Mouse (Mus musculus) cerebellum, postnatal 4 days (tissue): Measurements from ENCODE around the gene Maml2.

Source experiments
- DNase-seq, 2 experiments: peaks; one replicate each; pipeline ENCODE4 v3.0.0; 2022; ENCODE audit warnings: low spot score in 2 of 2, mixed read lengths in 1 of 2

Maml2 gene

DNA sequence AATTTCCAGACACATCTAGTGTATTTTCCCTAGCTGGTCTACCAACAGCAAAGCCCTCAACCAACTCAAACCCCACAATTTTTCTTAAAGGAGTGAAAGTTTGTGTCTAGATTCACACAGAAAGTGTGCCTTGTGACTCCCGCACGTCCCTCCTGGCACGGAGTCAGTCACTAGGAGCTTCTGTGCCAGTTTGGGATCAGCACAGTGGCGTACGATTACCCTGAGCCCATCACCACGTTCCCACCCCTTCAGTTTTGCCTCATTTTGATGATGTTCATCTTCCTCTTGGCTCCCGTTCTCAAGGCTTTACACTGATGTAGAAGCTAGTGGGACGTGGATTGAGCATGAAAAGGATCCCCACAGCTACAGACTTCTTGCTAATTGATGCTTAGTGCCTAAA is 314.6 kb downstream of the Maml2 start:
- DNase-seq = no peak

GRCm38 (mm10) chr9:13613325-13614268 is 315.8 kb downstream of the Maml2 start:
- no peak for DNase-seq

DNA sequence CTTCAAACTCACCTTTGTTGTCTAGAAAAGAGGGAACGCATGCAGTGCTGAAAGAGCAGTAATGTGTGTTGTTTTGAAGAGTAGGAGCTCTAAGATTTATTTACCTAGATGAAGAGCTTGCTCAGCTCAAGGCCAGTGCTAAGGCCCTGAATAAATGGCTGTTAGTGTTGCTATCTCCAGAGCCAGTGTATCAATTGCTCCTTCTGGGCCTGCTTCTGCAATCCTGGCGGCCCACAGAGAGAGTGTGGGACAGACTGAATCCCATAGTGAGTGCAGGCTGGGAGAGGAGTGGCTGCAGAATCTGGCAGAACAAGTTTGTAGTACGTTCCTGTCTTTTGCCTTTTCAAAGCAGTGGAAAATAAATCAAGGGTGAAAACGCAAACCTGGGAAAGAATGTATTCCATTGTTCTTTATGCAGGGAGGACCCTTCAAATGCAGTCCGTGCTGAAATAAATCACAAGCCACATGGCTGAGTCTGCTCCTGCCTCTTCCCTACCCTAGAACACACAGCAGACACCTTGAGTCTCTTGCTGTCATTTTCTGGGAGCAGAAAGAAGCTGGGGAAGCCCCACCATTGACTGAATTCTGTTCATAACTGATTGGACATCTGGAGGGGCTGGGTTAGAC is 318.7 kb downstream of the Maml2 start:
- no peak for DNase-seq

DNA sequence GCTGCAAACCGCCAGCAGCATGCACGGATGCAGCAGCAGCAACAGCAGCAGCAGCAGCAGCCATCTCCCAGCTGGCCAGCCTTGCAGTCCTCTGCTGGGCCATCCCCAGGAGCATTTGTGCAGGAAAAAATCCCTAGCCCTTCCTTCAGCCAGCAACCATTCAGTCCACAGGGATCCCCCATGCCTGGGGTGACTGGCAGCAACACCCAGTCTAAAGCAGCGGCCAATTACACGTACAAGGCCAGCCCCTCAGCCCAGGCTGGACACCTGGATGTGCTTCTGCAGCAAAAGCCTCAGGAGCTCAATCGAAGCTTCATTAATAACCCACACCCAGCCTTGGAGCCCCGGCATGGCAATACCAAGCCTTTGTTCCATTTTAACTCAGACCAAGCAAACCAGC is 323.0 kb downstream of the Maml2 start:
- DNase-seq = no peak

GRCm38 (mm10) chr9:13621941-13622340 is 324.2 kb downstream of the Maml2 start:
- DNase-seq = no peak

DNA sequence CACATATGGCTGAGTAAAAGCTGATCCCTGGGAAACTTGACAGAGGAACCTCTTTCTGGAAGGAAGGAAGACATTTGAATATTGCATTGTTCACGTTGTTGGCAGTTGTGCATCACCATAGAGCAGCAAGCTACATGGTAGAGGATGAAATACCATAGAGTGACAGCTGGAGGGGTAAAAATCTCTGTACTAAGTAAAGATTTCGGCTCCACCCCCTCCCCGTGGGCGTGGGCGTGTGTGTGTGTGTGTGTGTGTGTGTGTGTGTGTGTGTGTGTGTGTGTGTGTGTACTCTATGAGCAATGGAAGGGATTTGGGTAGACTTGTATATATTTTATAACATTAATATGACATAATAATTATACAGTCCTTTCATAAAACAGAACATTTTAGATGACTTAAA is 324.7 kb downstream of the Maml2 start:
- DNase-seq = no peak

- DNase-seq = no peak
Measured at GRCm38 (mm10) chr9:13623892-13624422, 326.2 kb downstream of the Maml2 start.

- DNase-seq = no peak
Measured at GRCm38 (mm10) chr9:13624780-13625179, 327.0 kb downstream of the Maml2 start.

- DNase-seq = no peak
Measured at GRCm38 (mm10) chr9:13625215-13625614, 327.5 kb downstream of the Maml2 start.

DNA sequence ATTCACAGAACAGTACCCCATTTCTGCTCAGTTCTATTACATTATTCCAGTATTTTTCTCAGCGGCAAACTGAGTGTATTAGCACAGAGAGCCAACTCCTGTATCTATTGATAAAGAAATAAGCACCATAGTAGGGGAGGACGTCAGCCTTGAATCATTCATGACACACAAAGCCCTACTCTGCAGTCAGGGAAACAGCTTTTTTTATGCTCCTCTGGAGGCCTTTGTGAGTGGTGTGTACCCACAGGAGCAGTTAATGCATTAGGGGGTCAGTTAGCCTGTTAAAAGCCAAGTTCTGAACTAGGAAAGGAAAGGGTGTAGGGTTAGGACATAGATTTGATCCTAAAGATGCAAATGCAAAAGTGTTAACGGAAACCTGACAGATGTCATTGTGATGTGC is 328.7 kb downstream of the Maml2 start:
- DNase-seq = no peak

DNA sequence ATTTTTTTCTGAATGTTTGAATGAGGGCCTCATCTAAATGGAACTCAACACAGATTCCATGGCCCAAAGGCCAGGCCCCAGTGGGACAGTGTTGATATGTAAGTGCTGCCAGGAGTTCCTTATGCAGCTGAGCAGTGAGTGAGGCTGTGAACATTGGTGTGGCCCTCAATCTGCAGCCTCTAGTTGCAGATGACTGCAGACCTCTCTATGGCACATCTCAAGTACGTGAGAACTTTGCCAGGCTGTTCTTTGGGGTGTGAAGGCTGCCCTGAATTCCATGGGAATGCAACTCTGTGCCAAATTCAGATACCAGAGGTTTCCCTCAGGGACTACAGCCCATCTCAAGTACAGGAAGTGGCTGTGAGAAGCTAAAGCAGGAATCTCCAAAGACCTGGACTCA is 335.6 kb downstream of the Maml2 start:
- DNase-seq = no peak

- no peak for DNase-seq
Measured at GRCm38 (mm10) chr9:13639655-13640054, 341.9 kb downstream of the Maml2 start.

DNA sequence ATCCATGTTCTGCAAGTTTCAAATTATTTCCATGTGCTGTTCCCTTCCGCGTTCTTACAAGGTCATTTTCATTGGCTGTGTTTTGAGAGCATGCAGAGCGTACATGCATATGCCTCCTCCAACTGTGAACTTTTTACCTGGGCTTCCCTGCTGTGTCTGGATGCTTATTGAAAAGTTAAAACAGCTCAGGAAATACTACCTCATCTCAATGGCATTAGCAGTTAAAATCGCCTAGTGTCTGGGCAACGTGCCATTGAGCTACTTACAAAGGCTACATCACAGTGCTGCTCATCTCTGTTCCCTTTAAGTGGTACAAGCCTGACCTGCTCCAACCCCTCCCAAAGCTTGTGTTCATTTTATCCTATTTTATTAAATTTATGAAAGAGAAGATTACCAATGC is 347.4 kb downstream of the Maml2 start:
- no peak for DNase-seq

DNA sequence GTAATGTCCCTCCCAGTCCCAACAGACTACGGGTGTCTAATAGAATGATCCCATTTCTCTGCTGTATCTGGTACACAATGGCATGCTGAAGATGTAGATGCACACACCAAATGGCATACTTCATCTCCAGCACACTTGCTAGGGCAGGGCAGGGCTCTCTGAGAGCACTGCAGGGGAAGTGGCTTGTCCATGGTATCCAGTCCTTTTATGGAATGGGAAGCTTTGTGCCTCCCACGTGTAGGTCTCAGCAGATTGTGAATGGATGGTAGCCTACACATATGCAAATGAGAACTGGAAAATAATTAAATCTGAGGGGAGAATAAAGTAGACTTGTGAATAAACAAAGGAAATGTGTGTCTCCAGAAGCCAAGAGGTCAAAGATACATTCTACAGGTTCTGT is 353.3 kb downstream of the Maml2 start:
- DNase-seq = no peak

- DNase-seq = no peak
Measured at GRCm38 (mm10) chr9:13651828-13652227, 354.1 kb downstream of the Maml2 start.

DNA sequence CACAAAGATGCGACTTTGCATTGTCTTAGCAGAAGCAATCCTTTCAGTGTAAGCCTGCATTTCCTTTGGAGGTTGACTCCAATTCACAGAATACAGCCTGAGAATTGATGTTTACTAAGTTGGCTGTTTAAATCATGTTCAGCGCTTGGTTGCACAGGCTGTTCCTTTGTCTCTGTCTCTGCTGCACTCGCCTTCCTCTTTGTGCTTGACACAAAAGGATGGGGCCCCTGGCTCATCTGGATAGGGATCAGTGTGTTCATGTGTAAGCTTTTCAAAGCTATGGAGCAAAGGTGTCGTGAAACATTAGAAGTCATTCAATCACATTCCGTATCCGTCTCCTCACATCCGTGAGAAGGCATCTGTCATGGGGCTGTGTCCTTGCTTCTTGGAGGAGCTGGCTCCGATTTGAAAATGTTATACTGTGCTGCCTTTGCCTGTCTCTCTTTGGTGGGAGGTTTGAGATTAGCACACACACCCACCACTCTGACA is 354.7 kb downstream of the Maml2 start:
- DNase-seq = peak in 1 of 2 experiments; percentile 8

DNA sequence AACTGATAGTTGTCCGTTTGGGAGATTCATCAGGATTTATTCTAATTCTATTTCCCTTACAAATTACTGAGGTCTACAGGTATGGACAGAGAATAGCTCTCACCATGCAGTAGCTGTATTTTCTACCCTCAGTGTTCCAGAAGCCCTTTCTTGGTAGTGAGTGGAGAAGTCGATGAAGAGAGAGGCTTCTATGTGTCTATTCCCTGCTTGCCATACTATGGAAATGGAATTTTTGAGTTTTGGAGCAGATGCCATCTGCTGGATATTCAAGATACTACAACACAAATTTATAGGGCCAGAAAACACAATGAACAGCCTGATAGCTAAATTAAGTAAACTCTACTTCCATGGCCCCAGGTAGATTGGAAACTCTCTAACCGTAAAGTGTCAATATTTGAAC is 355.2 kb downstream of the Maml2 start:
- no peak for DNase-seq

DNA sequence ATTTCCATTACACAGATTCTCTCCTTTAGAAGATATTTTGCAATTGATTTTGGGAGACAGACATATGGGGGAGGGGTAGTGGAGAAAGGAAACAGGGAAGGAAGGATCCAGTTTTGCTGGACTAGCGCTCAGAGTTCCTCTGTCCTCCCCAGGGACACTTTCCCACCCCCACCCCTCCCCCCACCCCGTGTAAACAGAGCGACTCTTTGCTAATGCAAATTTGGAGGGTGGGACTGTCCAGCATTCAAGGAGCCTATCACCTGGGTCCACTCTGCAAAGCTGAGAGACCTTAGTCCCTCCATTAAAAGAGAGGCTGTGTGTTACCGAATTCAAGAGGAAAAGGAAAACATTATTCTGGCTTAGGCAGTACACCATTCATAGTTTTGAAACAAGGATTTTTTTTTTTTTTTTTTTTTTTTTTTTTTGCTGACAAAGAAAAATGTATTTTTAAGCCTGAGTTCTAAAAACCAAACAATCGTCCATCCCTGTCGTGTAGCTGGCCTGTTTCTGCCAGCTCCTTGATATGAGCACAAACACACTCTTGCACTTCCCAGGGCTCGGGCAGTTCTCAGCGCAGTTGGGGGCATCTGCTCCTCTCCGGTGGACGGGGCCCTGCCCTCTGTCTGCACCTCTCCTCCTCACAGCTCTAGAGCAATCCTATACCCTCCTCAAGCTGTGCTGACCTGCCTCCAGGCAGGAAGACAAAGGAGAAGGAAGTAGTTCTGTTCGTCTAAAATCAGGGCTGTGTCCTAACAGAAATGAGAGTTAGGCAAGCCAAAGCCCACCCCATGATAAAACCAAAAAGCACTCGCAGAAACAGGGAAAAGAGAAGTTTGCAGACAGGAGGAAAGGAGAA is 364.2 kb downstream of the Maml2 start:
- DNase-seq = peak in 1 of 2 experiments; percentile 14

DNA sequence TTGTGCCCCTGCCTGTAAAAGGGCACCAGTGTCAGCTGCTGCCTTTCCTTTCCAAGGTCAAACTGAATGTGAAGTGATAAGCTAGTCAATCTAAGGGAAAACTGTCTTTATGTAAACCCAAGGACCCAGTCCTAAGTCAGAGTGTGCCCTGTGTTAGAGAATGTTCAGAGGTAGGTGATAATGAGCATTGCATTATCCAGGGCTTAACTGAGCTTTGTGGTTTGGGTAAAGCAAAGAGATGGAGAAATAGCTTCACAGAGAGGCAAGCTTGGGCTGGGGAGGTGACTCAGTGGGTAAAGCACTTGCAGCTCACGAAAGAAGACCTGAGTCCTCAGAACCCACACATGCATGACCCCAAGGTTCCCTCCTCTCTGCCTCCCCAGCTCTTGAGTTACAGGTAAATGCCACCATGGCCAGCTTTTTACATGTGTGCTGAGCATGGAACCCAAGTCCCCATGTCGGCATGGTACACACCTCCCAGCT is 367.8 kb downstream of the Maml2 start:
- DNase-seq = no peak

GRCm38 (mm10) chr9:13667955-13668354 is 370.2 kb downstream of the Maml2 start:
- DNase-seq = no peak

GRCm38 (mm10) chr9:13668742-13669141 is 371.0 kb downstream of the Maml2 start:
- DNase-seq = no peak
